Mouse (Mus musculus) heart, adult 2 months (tissue): ENCODE measurements at regions not wholly inside any gene's neighbourhood (a gene's known extent, or its start where the extent isn't known, plus 50 kb on each side); places are given as distances from the start of the nearest gene placed in this dataset.

Experiments used
- CTCF ChIP-seq: fragments of 200-600 bp; IDR thresholded peaks from 2 replicates; pipeline ENCODE4 v1.8.1; 2022; ENCODE audit warnings: antibody characterized with exemption, mild to moderate bottlenecking, moderate library complexity
- EP300 ChIP-seq: fragments of 200-500 bp; IDR thresholded peaks from 2 replicates; pipeline ENCODE4 v1.6.1; 2011; ENCODE audit warnings: low read depth, low read length, control low read depth; ENCODE audit not compliant: insufficient read depth
- POLR2A ChIP-seq: fragments of 200-500 bp; IDR thresholded peaks from 2 replicates; pipeline ENCODE4 v1.6.1; 2011; ENCODE audit warnings: mild to moderate bottlenecking, low read depth, low read length, control low read depth; ENCODE audit not compliant: insufficient read depth

DNA sequence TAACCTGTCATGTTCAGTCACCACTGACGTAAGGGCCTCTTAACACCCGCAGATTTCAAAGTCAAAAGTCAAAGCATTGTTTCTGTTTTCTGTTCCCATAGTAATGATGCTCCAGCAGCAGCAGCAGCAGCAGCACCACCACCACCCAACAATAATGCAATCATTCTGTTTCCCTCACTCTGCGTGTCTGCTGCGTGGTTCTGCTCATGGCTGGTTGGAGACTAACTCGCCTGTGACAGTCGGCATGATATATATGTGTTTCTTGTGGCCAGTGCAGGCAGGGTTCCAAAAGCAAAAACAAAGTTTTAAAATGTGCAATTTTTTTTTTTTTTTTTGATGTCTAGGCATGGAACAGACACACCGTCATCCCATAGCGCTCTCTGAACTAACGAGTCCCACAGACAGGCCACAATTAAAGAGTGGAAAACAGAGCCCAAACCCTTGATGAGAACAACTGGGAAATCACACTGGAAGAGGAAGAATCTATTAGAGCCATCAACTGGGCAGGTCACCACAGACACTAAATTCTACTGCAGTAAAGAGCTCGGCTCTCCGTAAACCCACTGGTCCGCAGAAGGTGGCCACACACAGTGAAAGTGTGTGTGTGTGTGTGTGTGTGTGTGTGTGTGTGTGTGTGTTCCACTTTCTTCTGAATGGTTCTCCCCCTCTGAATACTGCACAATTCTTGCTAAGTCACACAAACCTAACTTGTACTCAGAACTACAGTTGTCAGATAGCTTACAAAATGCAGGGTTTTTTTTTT is 169.0 kb upstream of the Fat1 start:
- TF ChIP-seq EP300 = no peak
- no peak for TF ChIP-seq CTCF
- TF ChIP-seq POLR2A = no peak
